Mouse (Mus musculus): Measurements from ENCODE around the gene Fam71e1.

The Fam71e1 gene

GRCm38 (mm10) chr7:44497361-44498055, 1.1 kb downstream of the Fam71e1 start:
- DNase-seq (ENCODE audit: low read depth, low spot score), result peak; percentile 25

- no peak for DNase-seq (ENCODE audit: low read depth, low spot score)
Measured at GRCm38 (mm10) chr7:44498922-44499321, 2.5 kb downstream of the Fam71e1 start.

GRCm38 (mm10) chr7:44500046-44500445, 3.7 kb downstream of the Fam71e1 start:
- no peak for DNase-seq (ENCODE audit: low read depth, low spot score)

GRCm38 (mm10) chr7:44501563-44502115, 5.3 kb downstream of the Fam71e1 start:
- peak; percentile 77 for DNase-seq (ENCODE audit: low read depth, low spot score)

- no peak for DNase-seq (ENCODE audit: low read depth, low spot score)
Measured at GRCm38 (mm10) chr7:44507491-44507890, 11.1 kb downstream of the Fam71e1 start.

- DNase-seq (ENCODE audit: low read depth, low spot score), result no peak
Measured at GRCm38 (mm10) chr7:44519240-44519913, 23.0 kb downstream of the Fam71e1 start.

- DNase-seq (ENCODE audit: low read depth, low spot score), result no peak
Measured at GRCm38 (mm10) chr7:44520990-44521389, 24.6 kb downstream of the Fam71e1 start.

- DNase-seq (ENCODE audit: low read depth, low spot score), result peak; percentile 46
Measured at GRCm38 (mm10) chr7:44521710-44522109, 25.3 kb downstream of the Fam71e1 start.

GRCm38 (mm10) chr7:44523056-44523455, 26.7 kb downstream of the Fam71e1 start:
- no peak for DNase-seq (ENCODE audit: low read depth, low spot score)

GRCm38 (mm10) chr7:44524502-44524901, 28.1 kb downstream of the Fam71e1 start, which contains the start of gene Mybpc2:
Mybpc2 (minus strand) TSS chr7:44524656.
- no peak for DNase-seq (ENCODE audit: low read depth, low spot score)

- DNase-seq (ENCODE audit: low read depth, low spot score), result no peak
Measured at GRCm38 (mm10) chr7:44525126-44525832, 28.9 kb downstream of the Fam71e1 start.

- DNase-seq (ENCODE audit: low read depth, low spot score), result no peak
Measured at GRCm38 (mm10) chr7:44526414-44527154, 30.2 kb downstream of the Fam71e1 start.

- peak; percentile 81 for DNase-seq (ENCODE audit: low read depth, low spot score)
Measured at GRCm38 (mm10) chr7:44527483-44528398, 31.4 kb downstream of the Fam71e1 start.

- DNase-seq (ENCODE audit: low read depth, low spot score), result no peak
Measured at GRCm38 (mm10) chr7:44529518-44529917, 33.1 kb downstream of the Fam71e1 start.

GRCm38 (mm10) chr7:44530507-44530906, 34.1 kb downstream of the Fam71e1 start:
- DNase-seq (ENCODE audit: low read depth, low spot score), result no peak

GRCm38 (mm10) chr7:44531207-44531606, 34.8 kb downstream of the Fam71e1 start:
- DNase-seq (ENCODE audit: low read depth, low spot score), result no peak

- no peak for DNase-seq (ENCODE audit: low read depth, low spot score)
Measured at GRCm38 (mm10) chr7:44531946-44532732, 35.8 kb downstream of the Fam71e1 start, which contains the start of gene Spib. Spib (minus strand) TSS chr7:44532071.

GRCm38 (mm10) chr7:44532918-44533745, 36.8 kb downstream of the Fam71e1 start:
- DNase-seq (ENCODE audit: low read depth, low spot score), result no peak

- no peak for DNase-seq (ENCODE audit: low read depth, low spot score)
Measured at GRCm38 (mm10) chr7:44533746-44534045, 37.3 kb downstream of the Fam71e1 start.

Data from CD4-positive helper T cell, adult 2 months (primary cell).